Mouse (Mus musculus) induced T-regulatory cell, adult 2 months (primary cell): ENCODE measurements around the gene Tmem47.

Source experiments
- DNase-seq: peaks from one replicate; pipeline ENCODE4 v3.0.0-alpha.2; 2012; ENCODE audit warnings: low read depth

Gene Tmem47

GRCm38 (mm10) chrX:81070210-81070803, at the start of gene Tmem47:
Tmem47 (plus strand) TSS chrX:81070698.
- DNase-seq: no peak

- no peak for DNase-seq
Measured at GRCm38 (mm10) chrX:81070804-81071461, 435 bp downstream of the Tmem47 start.

- DNase-seq: no peak
Measured at GRCm38 (mm10) chrX:81071746-81072640, 1.5 kb downstream of the Tmem47 start.

GRCm38 (mm10) chrX:81072651-81073050, 2.2 kb downstream of the Tmem47 start:
- no peak for DNase-seq

- DNase-seq: no peak
Measured at GRCm38 (mm10) chrX:81073834-81074233, 3.3 kb downstream of the Tmem47 start.

- DNase-seq: no peak
Measured at GRCm38 (mm10) chrX:81078522-81078921, 8.0 kb downstream of the Tmem47 start.

- no peak for DNase-seq
Measured at GRCm38 (mm10) chrX:81080996-81081395, 10.5 kb downstream of the Tmem47 start.

GRCm38 (mm10) chrX:81085025-81085752, 14.7 kb downstream of the Tmem47 start:
- no peak for DNase-seq

GRCm38 (mm10) chrX:81147416-81147815, 76.9 kb downstream of the Tmem47 start:
- DNase-seq: no peak
